Mouse (Mus musculus): ENCODE data around the gene Hist1h3f. TPM values are rescaled to one million over a fixed set of nuclear protein-coding genes. Genes with fewer than 3 reads are reported as not detected.

The Hist1h3f gene
- 0.21 and 0.62 TPM in 2 replicates for polyA plus RNA-seq (2015; fragmentation: Nextera tagmentation; extraction: Ambion mirVana)

DNA sequence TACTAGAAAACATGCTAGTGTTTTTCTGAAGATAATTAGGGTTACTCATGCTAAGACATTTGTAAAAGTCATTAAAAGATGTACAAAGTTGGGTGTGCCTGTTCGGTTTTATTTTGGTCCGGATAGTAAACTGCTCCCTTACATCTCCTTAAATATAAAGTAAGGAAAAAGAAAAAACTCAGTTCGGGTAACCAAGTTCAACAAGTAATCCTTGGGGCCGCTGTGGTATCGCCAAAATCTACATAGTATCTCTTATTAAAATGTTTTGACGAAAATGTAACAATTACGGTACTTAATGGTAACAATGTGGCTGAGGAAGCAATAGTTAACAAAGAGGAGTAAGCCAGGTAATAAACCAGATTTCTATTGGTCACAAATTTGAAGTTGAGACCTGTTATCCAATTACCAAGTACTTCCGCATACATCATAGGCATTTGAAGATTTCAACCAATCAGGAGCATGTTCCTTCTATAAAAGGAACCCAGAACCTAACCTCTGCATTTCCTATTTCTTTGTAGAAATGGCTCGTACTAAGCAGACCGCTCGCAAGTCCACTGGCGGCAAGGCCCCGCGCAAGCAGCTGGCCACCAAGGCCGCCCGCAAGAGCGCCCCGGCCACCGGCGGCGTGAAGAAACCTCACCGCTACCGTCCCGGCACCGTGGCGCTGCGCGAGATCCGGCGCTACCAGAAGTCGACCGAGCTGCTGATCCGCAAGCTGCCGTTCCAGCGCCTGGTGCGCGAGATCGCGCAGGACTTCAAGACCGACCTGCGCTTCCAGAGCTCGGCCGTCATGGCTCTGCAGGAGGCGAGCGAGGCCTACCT is at the start of gene Hist1h3f:
Hist1h3f (plus strand) TSS at position 88 of the 822 bp plus-strand sequence.
- peaks cover 8% of the 10 kb centered on the region for H3K4me1 ChIP-seq (replicated peaks)
- peak; percentile 96 for ATAC-seq (ENCODE audit: low FRiP score, low read depth)
- H3K4me2 ChIP-seq, result peak within 1 kb of the TSS; percentile 87
- no peaks in the 10 kb centered on the region for H3K9me3 ChIP-seq
- H3K36me3 ChIP-seq, result no peaks in the 10 kb centered on the region
- WGBS, result under 1% methylated on average over 34 of the region's 45 CpGs
- no peaks in the 10 kb centered on the region for H3K27me3 ChIP-seq
- peak within 1 kb of the TSS; percentile 55 for H3K4me3 ChIP-seq
- H3K27ac ChIP-seq (replicated peaks), result peak within 1 kb of the TSS; percentile 90
- H3K9ac ChIP-seq, result peak within 1 kb of the TSS; percentile 61

GRCm38 (mm10) chr13:23495526-23495925 is 48.3 kb upstream of the Hist1h3f start:
- no peak for ATAC-seq (ENCODE audit: low FRiP score, low read depth)
- no peaks in the 10 kb centered on the region for H3K9me3 ChIP-seq
- WGBS, result 85% methylated on average over 6 of the region's 6 CpGs

DNA sequence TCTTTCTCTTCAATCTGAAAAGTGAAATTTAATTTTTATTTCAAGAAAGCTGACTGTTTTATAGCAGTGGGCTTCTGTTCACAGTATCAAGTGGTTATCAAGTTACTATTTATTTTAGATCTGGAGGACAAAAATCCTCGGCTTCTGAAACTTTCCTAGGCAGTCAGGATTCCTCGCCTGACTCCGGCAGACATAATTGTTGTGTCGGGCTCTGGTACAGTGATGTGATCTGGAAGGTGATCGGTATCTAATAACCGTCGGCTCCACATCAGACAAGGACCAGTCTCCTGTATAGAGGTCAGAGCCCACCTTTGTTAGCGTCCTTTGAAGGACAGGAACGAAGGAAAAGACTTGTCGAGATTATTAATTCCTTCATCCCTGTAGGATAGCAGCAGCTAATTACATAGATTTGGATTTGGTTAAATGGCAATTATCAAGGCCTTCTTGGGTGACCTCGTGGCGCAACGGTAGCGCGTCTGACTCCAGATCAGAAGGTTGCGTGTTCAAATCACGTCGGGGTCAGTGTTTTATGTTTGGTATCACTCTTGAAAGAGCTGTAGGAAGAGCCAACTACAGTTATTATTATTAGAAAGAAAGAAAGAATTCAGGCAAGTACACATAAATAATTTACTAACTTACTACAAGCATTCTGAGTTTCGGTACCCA is 46.1 kb upstream of the Hist1h3f start:
- Histone ChIP-seq H3K27ac (replicated peaks) (no peak overlapping the region), H3K9ac (no peak overlapping the region), H3K36me3 (no peaks in the 10 kb centered on the region), H3K4me3 (peak overlapping the region; percentile 25), H3K27me3 (peaks cover 21% of the 10 kb centered on the region), H3K4me2 (peak overlapping the region; percentile 44), H3K9me3 (no peaks in the 10 kb centered on the region), H3K4me1 (replicated peaks) (peaks cover 8% of the 10 kb centered on the region; the same call in 1 of the 2 replicates)
- 6% methylated on average over 19 of the region's 19 CpGs for WGBS
- ATAC-seq (ENCODE audit: low FRiP score, low read depth), result no peak

More at GRCm38 (mm10) chr13:23495526-23495925, 48.3 kb upstream of the Hist1h3f start:
- no peaks in the 10 kb centered on the region for H3K36me3 ChIP-seq
- H3K4me3 ChIP-seq, result no peak overlapping the region
- H3K9ac ChIP-seq, result no peak overlapping the region
- H3K4me2 ChIP-seq, result no peak overlapping the region
- H3K4me1 ChIP-seq (replicated peaks), result peaks cover 12% of the 10 kb centered on the region
- peaks cover 18% of the 10 kb centered on the region for H3K27me3 ChIP-seq
- H3K27ac ChIP-seq (replicated peaks), result no peak overlapping the region

DNA sequence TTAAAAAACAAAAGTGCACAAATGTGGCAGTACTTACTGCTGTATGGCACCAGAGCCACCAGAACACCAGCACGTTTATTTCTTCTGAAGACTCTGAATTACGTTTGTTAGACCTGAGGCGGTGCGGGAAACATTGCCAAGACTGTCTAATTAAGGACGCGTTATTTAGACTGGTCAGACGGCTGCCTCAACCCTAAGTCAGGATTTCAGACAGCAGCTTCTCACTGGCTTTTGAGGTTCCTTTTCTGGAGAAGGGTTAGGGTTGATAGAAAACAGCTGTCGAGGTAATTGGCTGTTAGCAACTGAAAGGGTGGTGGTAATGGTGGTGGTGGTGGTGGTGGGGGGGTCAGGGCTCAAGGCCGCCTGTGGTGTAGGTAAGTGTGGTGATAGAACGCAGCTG is 45.2 kb upstream of the Hist1h3f start:
- no peak for ATAC-seq (ENCODE audit: low FRiP score, low read depth)
- peaks cover 21% of the 10 kb centered on the region for H3K27me3 ChIP-seq
- 6% methylated on average over 10 of the region's 10 CpGs for WGBS

GRCm38 (mm10) chr13:23499943-23500342 is 43.9 kb upstream of the Hist1h3f start:
- H3K4me2 ChIP-seq, result no peak overlapping the region
- no peaks in the 10 kb centered on the region for H3K36me3 ChIP-seq
- H3K9ac ChIP-seq, result no peak overlapping the region
- WGBS, result 6% methylated on average over 7 of the region's 7 CpGs
- H3K4me3 ChIP-seq, result no peak overlapping the region
- H3K27ac ChIP-seq (replicated peaks), result no peak overlapping the region
- ATAC-seq (ENCODE audit: low FRiP score, low read depth), result no peak
- peaks cover 8% of the 10 kb centered on the region; the same call in 1 of the 2 replicates for H3K4me1 ChIP-seq (replicated peaks)
- H3K9me3 ChIP-seq, result no peaks in the 10 kb centered on the region
- peaks cover 21% of the 10 kb centered on the region for H3K27me3 ChIP-seq

More for the DNA sequence above, 45.2 kb upstream of the Hist1h3f start:
- H3K9me3 ChIP-seq, result no peaks in the 10 kb centered on the region
- no peak overlapping the region for H3K9ac ChIP-seq
- H3K4me3 ChIP-seq, result peak overlapping the region; percentile 25
- H3K4me1 ChIP-seq (replicated peaks), result peaks cover 8% of the 10 kb centered on the region; the same call in 1 of the 2 replicates
- peak overlapping the region; percentile 44 for H3K4me2 ChIP-seq
- no peaks in the 10 kb centered on the region for H3K36me3 ChIP-seq
- no peak overlapping the region for H3K27ac ChIP-seq (replicated peaks)

- no peak overlapping the region for H3K9ac ChIP-seq
- no peak overlapping the region for H3K27ac ChIP-seq (replicated peaks)
- H3K9me3 ChIP-seq, result no peaks in the 10 kb centered on the region
- peak; percentile 61; the same call in 1 of the 2 replicates for ATAC-seq (ENCODE audit: low FRiP score, low read depth)
- H3K27me3 ChIP-seq, result peaks cover 21% of the 10 kb centered on the region
- H3K36me3 ChIP-seq, result no peaks in the 10 kb centered on the region
- H3K4me2 ChIP-seq, result 0 out of 2 replicates have a peak overlapping the region, but pooled peaks have one; percentile 2
- 3% methylated on average over 17 of the region's 17 CpGs for WGBS
- no peak overlapping the region for H3K4me3 ChIP-seq
- peaks cover 12% of the 10 kb centered on the region; the same call in 1 of the 2 replicates for H3K4me1 ChIP-seq (replicated peaks)
Observed at GRCm38 (mm10) chr13:23500424-23501200, 43.2 kb upstream of the Hist1h3f start.

GRCm38 (mm10) chr13:23501511-23501910 is 42.3 kb upstream of the Hist1h3f start:
- H3K4me1 ChIP-seq (replicated peaks), result peaks cover 17% of the 10 kb centered on the region; the same call in 1 of the 2 replicates
- no peaks in the 10 kb centered on the region for H3K36me3 ChIP-seq
- H3K4me2 ChIP-seq, result peak overlapping the region; percentile 11; the same call in 1 of the 2 replicates
- H3K27me3 ChIP-seq, result peaks cover 21% of the 10 kb centered on the region
- no peak overlapping the region for H3K4me3 ChIP-seq
- 33% methylated on average over 5 of the region's 5 CpGs for WGBS
- H3K9ac ChIP-seq, result no peak overlapping the region
- H3K27ac ChIP-seq (replicated peaks), result no peak overlapping the region
- no peak for ATAC-seq (ENCODE audit: low FRiP score, low read depth)
- no peaks in the 10 kb centered on the region for H3K9me3 ChIP-seq

DNA sequence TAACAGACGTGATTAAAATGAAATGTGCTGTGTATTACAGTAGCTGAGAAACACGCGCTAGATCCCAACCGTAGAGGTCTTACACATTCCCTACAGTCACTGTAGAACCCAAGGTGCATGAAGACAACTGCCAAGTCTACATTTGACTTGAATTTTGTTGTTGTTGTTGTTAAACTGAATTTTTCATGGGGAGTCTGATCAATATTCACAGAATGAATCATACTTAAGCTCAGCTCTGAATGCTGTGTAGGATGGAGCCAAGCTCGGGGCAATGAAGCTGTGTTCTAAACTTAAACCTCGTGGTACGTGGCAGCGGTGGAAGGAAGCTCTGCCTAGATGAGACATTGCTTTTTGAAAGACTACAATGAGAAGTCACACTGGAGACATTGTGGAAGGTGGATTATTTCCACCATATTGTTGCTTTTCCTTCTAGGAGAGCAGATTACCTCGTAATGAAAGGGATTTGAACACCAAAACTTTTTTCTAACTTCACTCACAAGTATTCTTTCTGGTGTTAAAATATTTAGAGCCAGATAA is 41.8 kb upstream of the Hist1h3f start:
- Histone ChIP-seq H3K36me3 (no peaks in the 10 kb centered on the region), H3K27ac (replicated peaks) (no peak overlapping the region), H3K27me3 (peaks cover 18% of the 10 kb centered on the region), H3K4me3 (no peak overlapping the region), H3K9me3 (no peaks in the 10 kb centered on the region), H3K4me2 (peak overlapping the region; percentile 11; the same call in 1 of the 2 replicates), H3K4me1 (replicated peaks) (peaks cover 17% of the 10 kb centered on the region; the same call in 1 of the 2 replicates), H3K9ac (no peak overlapping the region)
- ATAC-seq (ENCODE audit: low FRiP score, low read depth), result no peak
- WGBS, result 34% methylated on average over 9 of the region's 9 CpGs

DNA sequence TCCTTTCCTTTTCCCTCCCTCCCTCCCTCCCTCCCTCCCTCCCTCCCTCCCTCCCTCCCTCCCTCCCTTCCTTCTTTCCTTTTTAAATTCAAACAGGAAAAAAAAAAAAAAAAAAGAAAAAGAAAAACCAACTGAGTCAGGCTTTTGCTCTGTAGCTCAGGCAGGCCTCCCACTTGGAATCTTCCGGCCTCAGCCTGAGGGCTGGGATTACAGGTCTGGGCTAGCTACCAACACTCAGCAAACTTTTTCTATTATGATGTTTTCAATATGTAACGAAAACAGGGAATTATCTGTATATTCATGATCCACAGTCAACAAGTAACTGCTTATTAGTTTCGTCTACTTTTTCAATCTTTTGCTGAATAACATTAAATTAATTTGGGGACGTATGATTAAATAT is 40.9 kb upstream of the Hist1h3f start:
- H3K4me3 ChIP-seq, result no peak overlapping the region
- H3K4me2 ChIP-seq, result no peak overlapping the region
- no peak for ATAC-seq (ENCODE audit: low FRiP score, low read depth)
- H3K4me1 ChIP-seq (replicated peaks), result peaks cover 19% of the 10 kb centered on the region; the same call in 1 of the 2 replicates
- 41% methylated on average over 4 of the region's 4 CpGs for WGBS
- no peaks in the 10 kb centered on the region for H3K36me3 ChIP-seq
- no peak overlapping the region for H3K9ac ChIP-seq
- no peaks in the 10 kb centered on the region for H3K9me3 ChIP-seq
- no peak overlapping the region for H3K27ac ChIP-seq (replicated peaks)
- peaks cover 18% of the 10 kb centered on the region for H3K27me3 ChIP-seq

DNA sequence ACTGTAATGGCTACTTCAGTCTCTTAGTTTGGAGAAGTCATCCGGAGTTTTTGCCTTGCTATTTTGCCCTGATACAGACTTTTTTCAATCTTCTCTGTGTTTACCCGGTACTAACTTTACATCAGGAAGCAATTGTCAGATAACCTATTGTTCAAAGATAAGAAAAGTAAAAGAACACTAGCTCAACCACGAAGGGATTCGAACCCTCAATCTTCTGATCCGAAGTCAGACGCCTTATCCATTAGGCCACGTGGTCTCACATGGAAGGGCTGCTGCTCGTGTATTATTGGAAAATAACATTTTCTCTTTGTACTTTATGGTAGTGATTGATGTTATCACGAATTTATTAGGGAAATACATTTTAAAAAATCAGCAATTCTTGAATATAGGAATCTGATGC is 40.1 kb upstream of the Hist1h3f start:
- Histone ChIP-seq H3K36me3 (no peaks in the 10 kb centered on the region), H3K9ac (no peak overlapping the region), H3K27me3 (peaks cover 14% of the 10 kb centered on the region), H3K27ac (replicated peaks) (no peak overlapping the region), H3K4me1 (replicated peaks) (peaks cover 13% of the 10 kb centered on the region; the same call in 1 of the 2 replicates), H3K4me3 (peak overlapping the region; percentile 12; the same call in 1 of the 2 replicates), H3K4me2 (peak overlapping the region; percentile 39), H3K9me3 (no peaks in the 10 kb centered on the region)
- ATAC-seq (ENCODE audit: low FRiP score, low read depth), result 0 out of 2 replicates have a peak, but pooled peaks have one; percentile 39
- 2% methylated on average over 9 of the region's 9 CpGs for WGBS

DNA sequence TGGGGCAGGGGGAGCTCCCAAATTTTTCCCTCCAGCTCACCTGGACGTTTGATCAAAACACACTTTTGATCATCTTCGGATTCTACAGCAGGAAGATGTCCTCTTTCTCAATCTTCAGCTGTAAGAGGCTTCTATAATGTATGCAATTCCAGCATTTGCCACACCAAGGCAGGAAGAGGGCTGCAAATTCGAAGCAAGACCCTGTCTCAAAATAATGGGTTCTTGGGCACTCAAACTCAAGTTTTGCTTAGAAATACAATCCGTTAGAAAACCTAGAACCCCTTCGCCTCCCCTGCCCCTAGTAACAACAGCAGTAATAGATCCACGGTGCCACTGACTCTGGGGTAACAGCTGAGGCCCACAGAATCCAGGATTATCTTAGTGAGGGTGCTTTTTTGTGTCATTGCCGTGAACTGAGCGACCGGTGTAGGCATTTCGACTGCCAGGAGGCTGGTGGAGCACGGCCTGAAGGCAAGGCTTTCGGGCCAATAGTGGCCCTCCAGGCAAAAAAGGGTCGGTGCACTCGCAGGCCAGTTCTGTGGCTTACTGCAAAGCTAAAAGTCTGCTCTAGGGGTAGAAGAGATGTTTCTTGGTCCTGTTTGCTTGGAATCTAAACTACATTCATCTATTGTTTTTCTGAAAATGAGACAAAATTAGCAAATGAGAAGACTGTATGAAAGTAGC is 38.0 kb upstream of the Hist1h3f start:
- no peak for ATAC-seq (ENCODE audit: low FRiP score, low read depth)
- Histone ChIP-seq H3K4me3 (peak overlapping the region; percentile 9), H3K27ac (replicated peaks) (no peak overlapping the region), H3K9ac (no peak overlapping the region), H3K9me3 (no peaks in the 10 kb centered on the region), H3K27me3 (peaks cover 6% of the 10 kb centered on the region), H3K4me2 (peak overlapping the region; percentile 43), H3K36me3 (no peaks in the 10 kb centered on the region), H3K4me1 (replicated peaks) (peaks cover 12% of the 10 kb centered on the region; the same call in 1 of the 2 replicates)
- WGBS, result 6% methylated on average over 14 of the region's 14 CpGs
